Comparison of ENCODE assay signal across 26 mouse cellular contexts in genomic region chr10:10186721-10187120, GRCm38 (mm10).
DNase-seq lines count a peak whose midpoint lies in the region.
"Had no signal": no experiment of that assay in that cellular context is flagged by ENCODE, and none has a peak within 500 bp of the region (broad histone marks: within the 10 kb centered on the region; RNA-seq: fewer than 3 reads in every experiment).

No protein-coding gene starts in this region.

- H3K4me1 ChIP-seq in embryonic facial prominence, embryonic 10.5 days = no peaks in the 10 kb centered on the region
- H3K4me1 ChIP-seq: forebrain, embryonic 13.5 days; hindbrain, embryonic 10.5 days; limb, embryonic 15.5 days; liver, embryonic 15.5 days; neural tube, embryonic 13.5 days had no signal

- no peaks in the 10 kb centered on the region for H3K9me3 ChIP-seq in embryonic facial prominence, embryonic 10.5 days
- H3K9me3 ChIP-seq: forebrain, embryonic 13.5 days; G1E; hindbrain, embryonic 10.5 days; limb, embryonic 15.5 days; liver, embryonic 15.5 days; neural tube, embryonic 13.5 days had no signal

- 85% methylated on average over 5 of the region's 5 CpGs for WGBS in embryonic facial prominence, embryonic 10.5 days

- H3K4me3 ChIP-seq in embryonic facial prominence, embryonic 10.5 days = no peak overlapping the region
- H3K4me3 ChIP-seq: forebrain, embryonic 13.5 days; hindbrain, embryonic 10.5 days; limb, embryonic 15.5 days; liver, embryonic 15.5 days; neural tube, embryonic 13.5 days had no signal

- no peaks in the 10 kb centered on the region for H3K36me3 ChIP-seq in embryonic facial prominence, embryonic 10.5 days (replicated peaks)
- H3K36me3 ChIP-seq: G1E; hindbrain, embryonic 10.5 days; limb, embryonic 15.5 days; liver, embryonic 15.5 days; neural tube, embryonic 13.5 days had no signal

- DNase-seq in CD4-positive, CD25-positive, alpha-beta regulatory T cell, adult 2 months (ENCODE audit: low read depth, low spot score) = peak; percentile 42
- DNase-seq in T-cell, adult 2 months (ENCODE audit: low spot score) = peak; percentile 26
- peak; percentile 2 to 5 for DNase-seq in natural killer cell, adult 2 months (ENCODE audit: low spot score in 2 of 2)
- peak; percentile 25 to 30 for DNase-seq in thymus, postnatal 36 days
- no peak for DNase-seq in layer of hippocampus, adult 11-12 months (ENCODE audit: low spot score)
- DNase-seq in left cerebral cortex, postnatal 25 days (ENCODE audit: low spot score in 2 of 2) = no peak
- DNase-seq in embryonic facial prominence, embryonic 10.5 days (ENCODE audit: low spot score) = no peak
- DNase-seq: adrenal gland, adult 8-10 months; cerebellum, adult 11-12 months; cerebellum, postnatal 36 days; embryo, embryonic 11 days; kidney, postnatal 36 days; layer of hippocampus, adult 9-11 months; left cerebral cortex, postnatal 4 days; lung, postnatal 4 days; midbrain, embryonic 14.5 days; retina, postnatal 1 day; right cerebral cortex, postnatal 25 days had no signal

- H3K27me3 ChIP-seq in embryonic facial prominence, embryonic 10.5 days (replicated peaks; ENCODE audit: low read depth, poor library complexity, severe bottlenecking) = no peaks in the 10 kb centered on the region
- H3K27me3 ChIP-seq: CH12.LX; forebrain, embryonic 13.5 days; limb, embryonic 15.5 days; liver, embryonic 15.5 days; neural tube, embryonic 13.5 days; Patski had no signal

- H3K27ac ChIP-seq in embryonic facial prominence, embryonic 10.5 days (replicated peaks) = no peak overlapping the region
- H3K27ac ChIP-seq: forebrain, embryonic 13.5 days; hindbrain, embryonic 10.5 days; limb, embryonic 15.5 days; liver, embryonic 15.5 days; neural tube, embryonic 13.5 days had no signal

- intact Hi-C loops in left cerebral cortex, postnatal 25 days (cut with DNase I) = no loop called here

Comparison
In these comparisons a context has a peak if more than half of its experiments do, and no peak if none do; other contexts are left out.
1. DNase-seq: peak in CD4-positive, CD25-positive, alpha-beta regulatory T cell, adult 2 months (single experiment), T-cell, adult 2 months (single experiment), natural killer cell, adult 2 months (2 of 2) and thymus, postnatal 36 days (2 of 2); none in layer of hippocampus, adult 11-12 months (single experiment), left cerebral cortex, postnatal 25 days (0 of 2) and embryonic facial prominence, embryonic 10.5 days (single experiment).